Mouse (Mus musculus): ENCODE measurements around the gene Gm10053.

GRCm38 (mm10) chr19:24908385-24909155, 33.1 kb downstream of the Gm10053 start:
- TF ChIP-seq CTCF (IDR thresholded peaks at IDR 0.05; ENCODE audit: low read depth, low read length) (no peak), POLR2A (IDR thresholded peaks at IDR 0.05; ENCODE audit: insufficient read depth, low read length) (no peak)
